Mouse (Mus musculus): ENCODE data around the gene C6. TPM values are rescaled to one million over a fixed set of nuclear protein-coding genes. Genes with fewer than 3 reads are reported as not detected.

C6 gene
- under 1 TPM; 0.10 to 0.65 TPM for total RNA-seq (2021)
- long read RNA-seq, experiment 1 = 0 reads
- long read RNA-seq, experiment 2 = 0 reads

DNA sequence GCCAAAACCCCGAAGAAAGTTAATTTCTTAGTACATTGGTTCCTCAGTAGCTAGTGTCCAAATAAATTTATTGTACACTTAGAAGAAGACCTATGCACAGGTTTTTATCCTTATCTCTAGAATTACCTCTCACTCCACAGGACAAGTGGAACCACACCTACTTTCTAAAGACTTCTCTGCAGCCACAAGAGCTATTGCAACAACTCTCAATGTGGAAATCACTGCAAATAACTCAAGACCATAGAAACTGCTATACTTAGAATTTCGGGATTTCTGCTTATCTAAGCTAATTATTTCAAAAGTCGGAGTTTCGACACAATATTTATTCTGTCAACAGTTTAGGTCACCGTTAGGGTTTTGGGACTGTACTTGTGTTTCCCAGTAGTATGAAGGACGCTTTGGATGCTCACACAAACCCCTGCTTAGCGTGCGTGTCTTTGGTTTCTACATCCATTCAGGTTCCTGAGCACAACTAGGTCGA is at the start of gene C6:
Gene C6 (plus strand): TSS at position 346 of the 481 bp plus-strand sequence.
- no peak for DNase-seq (ENCODE audit: low spot score in 2 of 2)

GRCm38 (mm10) chr15:4697604-4698003 is 29.4 kb upstream of the C6 start:
- DNase-seq (ENCODE audit: low spot score in 2 of 2) = no peak

- no peak for DNase-seq (ENCODE audit: low spot score in 2 of 2)
These were observed 7.2 kb downstream of the C6 start for GRCm38 (mm10) chr15:4734150-4734549.

- DNase-seq (ENCODE audit: low spot score in 2 of 2) = no peak
These were observed 8.1 kb downstream of the C6 start for GRCm38 (mm10) chr15:4734996-4735609.

DNA sequence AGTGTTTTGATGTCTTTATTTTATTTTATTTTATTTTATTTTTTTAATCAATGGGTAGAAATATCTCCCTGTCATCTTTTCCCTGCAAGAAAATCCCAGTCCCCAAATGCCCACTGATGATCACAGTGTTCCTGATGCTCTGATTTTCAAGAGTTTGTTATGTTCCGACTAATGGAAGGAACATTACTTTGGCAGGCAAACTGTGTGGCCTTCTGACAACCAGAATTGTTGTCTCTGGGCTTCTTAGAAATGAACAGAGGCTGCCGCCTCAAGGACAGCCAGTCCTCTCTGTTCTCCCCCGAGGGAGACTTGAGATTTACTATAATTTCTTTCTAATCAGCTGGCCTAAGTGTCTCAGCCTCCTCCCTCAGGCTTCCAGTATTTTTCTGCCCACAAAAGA is 20.7 kb downstream of the C6 start:
- no peak for DNase-seq (ENCODE audit: low spot score in 2 of 2)

- no peak for DNase-seq (ENCODE audit: low spot score in 2 of 2)
These were observed 63.4 kb downstream of the C6 start for GRCm38 (mm10) chr15:4790378-4790777.

DNA sequence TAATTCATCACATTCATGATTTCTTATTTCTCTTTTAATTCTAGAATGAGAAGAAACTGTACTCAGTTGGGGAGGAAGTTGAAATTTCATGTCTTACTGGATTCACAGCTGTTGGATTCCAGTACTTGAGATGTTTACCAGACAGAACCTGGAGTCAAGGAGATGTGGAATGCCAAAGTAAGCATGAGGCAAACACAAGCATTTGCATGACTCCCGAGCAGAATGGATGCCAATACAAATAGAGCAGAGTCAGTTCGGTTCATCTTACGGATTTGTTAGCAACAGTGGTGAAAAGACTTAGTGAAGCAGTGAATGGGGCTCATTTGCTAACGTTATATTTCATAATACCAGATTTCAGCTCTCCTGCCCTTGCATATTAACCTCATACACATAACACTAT is 69.9 kb downstream of the C6 start:
- no peak for DNase-seq (ENCODE audit: low spot score in 2 of 2)

GRCm38 (mm10) chr15:4804256-4804655 is 77.3 kb downstream of the C6 start:
- no peak for DNase-seq (ENCODE audit: low spot score in 2 of 2)

DNA sequence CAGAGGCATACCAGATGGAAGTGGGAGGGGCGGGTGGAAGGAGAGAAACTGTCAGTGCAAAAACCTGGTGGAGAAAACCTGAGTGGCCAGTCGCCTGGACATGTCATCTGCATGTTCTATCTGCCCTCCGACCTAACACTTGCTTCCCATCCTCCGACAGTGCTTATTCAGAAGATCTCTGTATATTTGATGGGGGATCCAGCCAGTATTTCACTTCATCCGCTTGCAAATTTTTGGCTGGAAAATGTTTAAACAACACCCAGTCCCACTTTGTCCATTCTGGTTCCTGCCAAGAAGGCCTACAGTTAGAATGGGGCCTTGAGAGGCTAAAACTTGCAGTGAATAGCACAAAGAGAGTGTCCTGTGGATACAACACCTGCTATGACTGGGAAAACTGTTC is 81.2 kb downstream of the C6 start:
- DNase-seq (ENCODE audit: low spot score in 2 of 2) = no peak

GRCm38 (mm10) chr15:4814976-4815375 is 88.0 kb downstream of the C6 start:
- DNase-seq (ENCODE audit: low spot score in 2 of 2) = no peak

GRCm38 (mm10) chr15:4815711-4816110 is 88.7 kb downstream of the C6 start:
- no peak for DNase-seq (ENCODE audit: low spot score in 2 of 2)

DNA sequence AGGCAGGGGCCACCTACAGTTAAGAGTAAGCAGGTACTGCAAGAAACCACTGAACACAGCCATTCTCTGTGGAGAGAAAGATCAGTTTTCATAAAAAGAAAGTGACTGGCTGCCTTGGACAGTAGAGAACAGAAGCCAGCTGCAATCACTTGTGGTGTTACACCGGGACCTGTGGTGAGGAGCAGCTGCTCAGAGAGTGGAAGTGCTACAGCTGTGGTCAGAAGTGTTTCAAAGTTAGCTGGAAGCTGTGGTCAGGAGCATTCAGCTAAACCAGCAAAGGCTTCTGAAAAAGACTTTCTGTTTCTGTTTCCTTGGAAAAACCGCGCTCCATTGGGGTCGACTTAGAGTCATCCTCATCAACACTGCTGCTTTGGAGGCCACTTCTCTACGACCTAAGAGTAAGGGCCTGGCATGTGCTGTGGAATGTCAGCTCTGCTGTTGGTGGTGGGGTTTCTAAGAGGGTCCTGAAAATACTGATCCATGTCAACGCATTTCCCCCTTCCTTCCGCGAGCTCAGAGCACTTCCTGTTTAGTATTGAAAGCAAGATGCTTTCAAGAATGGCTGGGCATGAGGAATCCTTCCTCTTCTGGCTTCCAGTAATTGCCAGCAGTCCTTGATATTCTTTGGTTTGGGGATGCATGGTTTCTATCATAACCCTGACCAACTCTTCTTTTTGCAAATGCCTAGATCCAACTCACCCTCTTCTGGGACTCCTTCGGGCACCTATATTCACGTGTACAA is 89.9 kb downstream of the C6 start:
- no peak for DNase-seq (ENCODE audit: low spot score in 2 of 2)

DNA sequence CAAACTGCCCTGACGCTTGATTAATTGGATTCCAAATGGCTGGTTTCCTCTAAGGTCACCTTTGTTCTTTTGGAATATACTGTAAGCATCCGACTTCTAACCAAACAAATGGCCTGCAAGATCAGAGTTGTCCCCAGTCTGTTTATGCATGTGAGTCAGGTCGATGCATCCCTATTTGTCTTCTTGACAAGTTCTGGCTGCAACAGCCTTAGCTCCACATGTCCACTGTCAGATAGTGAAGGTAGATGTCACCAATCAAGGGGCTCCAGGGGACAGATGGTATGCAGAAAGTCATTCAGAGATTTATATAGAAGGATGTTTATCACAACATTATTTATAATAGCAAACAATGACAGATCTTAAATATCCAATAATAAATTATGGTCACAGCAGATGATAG is 91.5 kb downstream of the C6 start:
- no peak for DNase-seq (ENCODE audit: low spot score in 2 of 2)

DNA sequence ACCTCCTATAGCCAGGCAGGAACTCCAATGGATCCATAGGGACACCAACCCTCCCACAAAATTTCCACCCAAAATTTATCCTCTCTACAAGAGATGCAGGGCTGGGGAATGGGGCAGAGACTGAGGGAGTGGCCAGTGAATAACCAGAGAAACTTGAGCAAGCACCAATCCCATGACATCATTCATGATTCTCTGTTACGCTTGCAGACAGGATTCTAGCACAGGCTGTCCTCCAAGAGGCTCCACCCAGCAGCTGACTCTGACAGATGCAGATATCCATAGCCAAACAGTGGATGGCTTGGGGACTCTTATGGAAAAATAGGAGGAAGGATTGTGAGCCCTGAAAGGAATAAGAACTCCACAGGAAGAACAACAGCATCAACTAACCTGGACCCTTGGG is 94.2 kb downstream of the C6 start:
- DNase-seq (ENCODE audit: low spot score in 2 of 2) = no peak

DNA sequence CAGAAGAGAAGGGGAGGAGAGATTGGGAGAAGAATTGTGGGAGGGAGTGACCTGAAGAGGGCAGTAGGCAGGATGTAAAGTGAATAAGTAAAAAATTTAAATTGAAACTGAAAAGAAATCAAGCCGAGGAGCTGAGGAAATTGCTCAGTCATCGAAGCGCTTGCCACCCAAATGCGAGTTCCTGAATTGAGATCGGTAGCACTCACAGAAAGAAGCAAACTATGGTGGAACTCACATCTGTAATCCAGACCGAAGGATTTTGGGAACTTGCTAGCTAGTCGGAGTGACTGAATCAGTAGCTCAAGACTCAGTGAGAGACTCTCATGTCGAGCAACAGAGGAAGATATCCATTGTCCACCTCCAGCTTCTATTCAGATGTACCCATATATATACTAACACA is 94.8 kb downstream of the C6 start:
- no peak for DNase-seq (ENCODE audit: low spot score in 2 of 2)

DNA sequence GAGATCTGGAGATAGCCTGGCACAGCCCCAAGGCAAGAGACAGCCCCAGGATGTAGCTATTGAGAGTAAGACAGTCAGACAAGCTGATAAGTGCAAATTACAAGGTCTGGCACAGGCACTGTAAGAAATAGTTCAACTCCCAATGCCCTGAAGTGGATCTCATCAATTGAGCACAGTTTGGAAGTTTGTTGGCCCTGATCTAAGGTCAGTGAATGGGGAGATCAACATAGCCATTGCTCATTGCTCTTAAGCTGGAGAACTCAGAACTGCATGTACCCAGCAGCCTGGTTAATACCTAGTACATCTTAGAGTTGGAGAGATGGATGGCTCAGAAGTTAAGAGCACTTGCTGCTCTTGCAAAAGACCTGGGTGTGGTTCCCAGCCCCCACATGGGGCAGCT is 100.8 kb downstream of the C6 start:
- no peak for DNase-seq (ENCODE audit: low spot score in 2 of 2)

DNA sequence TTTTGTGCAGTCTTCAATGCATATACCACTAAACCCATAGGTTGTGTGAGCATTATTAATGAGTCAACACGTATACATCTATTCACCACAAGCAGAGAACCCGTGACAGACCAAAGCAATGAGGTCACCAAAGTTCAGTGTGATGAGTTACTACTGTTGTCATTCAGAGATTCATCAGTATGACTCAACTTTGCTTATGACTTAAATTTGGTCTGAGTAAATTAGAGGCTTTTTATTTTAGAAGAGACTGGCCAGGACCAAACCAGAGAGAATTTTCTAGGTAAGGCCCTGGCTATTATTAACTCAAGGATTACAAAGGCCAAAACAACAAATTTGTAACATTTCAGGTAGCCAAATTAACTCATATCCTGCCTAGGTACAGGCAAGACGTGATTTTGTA is 109.4 kb downstream of the C6 start:
- no peak for DNase-seq (ENCODE audit: low spot score in 2 of 2)

DNA sequence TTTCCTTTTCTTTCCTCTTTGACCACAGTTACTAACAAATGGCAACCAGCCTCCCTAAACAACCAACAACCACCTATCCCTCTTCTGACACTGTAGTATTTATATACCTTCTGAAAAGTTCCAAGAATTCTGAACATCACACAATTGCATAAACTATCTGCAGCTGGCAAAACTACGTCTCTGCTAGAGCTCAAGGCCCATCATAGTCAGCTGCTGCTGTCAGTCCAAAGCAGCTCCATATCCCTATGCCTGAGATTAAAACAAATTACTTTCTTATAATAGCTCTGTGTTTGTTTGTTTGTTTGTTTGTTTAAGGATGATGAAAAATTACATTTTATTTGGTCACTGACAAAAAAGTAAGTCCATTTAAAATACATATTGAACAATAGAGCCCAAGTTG is 123.0 kb downstream of the C6 start:
- DNase-seq (ENCODE audit: low spot score in 2 of 2) = no peak

Other genes starting within 250 kb of the C6 start
- gene Mroh2b, start 171.6 kb downstream of the C6 start, total RNA-seq (2021) = not detected

All from gastrocnemius, postnatal 4 days (tissue).